Mouse (Mus musculus) liver, embryonic 15.5 days (tissue): ENCODE data around the gene Cercam. TPM values are rescaled to one million over a fixed set of nuclear protein-coding genes. Genes with fewer than 3 reads are reported as not detected.

Source experiments
- ATAC-seq: fragments of 200-750 bp; cut with Nextera tagmentation; 2 replicates; pipeline ENCODE4 v1.8.0; 2017; ENCODE audit warnings: moderate number of reproducible peaks, mild to moderate bottlenecking, moderate library complexity; ENCODE audit not compliant: insufficient read depth
- H3K27ac ChIP-seq: fragments of 300-500 bp; sonication (generic); replicated peaks from 2 replicates; pipeline ENCODE4 v1.5.1; 2015; ENCODE audit warnings: mild to moderate bottlenecking, inconsistent platforms
- H3K27me3 ChIP-seq: fragments of 300-500 bp; sonication (generic); 2 replicates; pipeline ENCODE4 v1.6.1; 2015; ENCODE audit warnings: mild to moderate bottlenecking, inconsistent platforms
- H3K36me3 ChIP-seq: fragments of 300-500 bp; sonication (generic); replicated peaks from 2 replicates; pipeline ENCODE4 v1.6.1; 2015; ENCODE audit warnings: moderate library complexity, mild to moderate bottlenecking, inconsistent platforms
- H3K4me1 ChIP-seq: fragments of 300-500 bp; sonication (generic); replicated peaks from 2 replicates; pipeline ENCODE4 v1.6.1; 2015; ENCODE audit warnings: inconsistent platforms
- H3K4me2 ChIP-seq: fragments of 300-500 bp; sonication (generic); 2 replicates; pipeline ENCODE4 v1.6.1; 2015; ENCODE audit warnings: moderate library complexity, mild to moderate bottlenecking, inconsistent platforms
- H3K4me3 ChIP-seq: fragments of 300-500 bp; sonication (generic); replicated peaks from 2 replicates; pipeline ENCODE4 v1.5.1; 2015; ENCODE audit warnings: mild to moderate bottlenecking, inconsistent platforms
- H3K9ac ChIP-seq: fragments of 300-500 bp; sonication (generic); 2 replicates; pipeline ENCODE4 v1.6.1; 2015; ENCODE audit warnings: moderate library complexity, mild to moderate bottlenecking, inconsistent platforms
- H3K9me3 ChIP-seq: fragments of 300-500 bp; sonication (generic); replicated peaks from 2 replicates; pipeline ENCODE4 v1.6.1; 2016; ENCODE audit warnings: inconsistent platforms
- WGBS: fragments of 180-500 bp; shearing (Covaris S2); methylation state at CpG from one replicate; pipeline ENCODE4 v1.1.7; 2015; ENCODE audit warnings: mixed read lengths; ENCODE audit not compliant: insufficient replicate concordance; 5-methylcytosine and 5-hydroxymethylcytosine counted together
- polyA plus RNA-seq: library from polyadenylated mRNA; unstranded; fragments of >200 nt; fragmentation: Nextera tagmentation; extraction: Ambion mirVana; gene quantifications from 2 replicates; pipeline ENCODE4 v1.2.1, GENCODE M21; 2015

Gene Cercam
- polyA plus RNA-seq, 1 experiment from 2014 or later: 36.1 TPM

DNA sequence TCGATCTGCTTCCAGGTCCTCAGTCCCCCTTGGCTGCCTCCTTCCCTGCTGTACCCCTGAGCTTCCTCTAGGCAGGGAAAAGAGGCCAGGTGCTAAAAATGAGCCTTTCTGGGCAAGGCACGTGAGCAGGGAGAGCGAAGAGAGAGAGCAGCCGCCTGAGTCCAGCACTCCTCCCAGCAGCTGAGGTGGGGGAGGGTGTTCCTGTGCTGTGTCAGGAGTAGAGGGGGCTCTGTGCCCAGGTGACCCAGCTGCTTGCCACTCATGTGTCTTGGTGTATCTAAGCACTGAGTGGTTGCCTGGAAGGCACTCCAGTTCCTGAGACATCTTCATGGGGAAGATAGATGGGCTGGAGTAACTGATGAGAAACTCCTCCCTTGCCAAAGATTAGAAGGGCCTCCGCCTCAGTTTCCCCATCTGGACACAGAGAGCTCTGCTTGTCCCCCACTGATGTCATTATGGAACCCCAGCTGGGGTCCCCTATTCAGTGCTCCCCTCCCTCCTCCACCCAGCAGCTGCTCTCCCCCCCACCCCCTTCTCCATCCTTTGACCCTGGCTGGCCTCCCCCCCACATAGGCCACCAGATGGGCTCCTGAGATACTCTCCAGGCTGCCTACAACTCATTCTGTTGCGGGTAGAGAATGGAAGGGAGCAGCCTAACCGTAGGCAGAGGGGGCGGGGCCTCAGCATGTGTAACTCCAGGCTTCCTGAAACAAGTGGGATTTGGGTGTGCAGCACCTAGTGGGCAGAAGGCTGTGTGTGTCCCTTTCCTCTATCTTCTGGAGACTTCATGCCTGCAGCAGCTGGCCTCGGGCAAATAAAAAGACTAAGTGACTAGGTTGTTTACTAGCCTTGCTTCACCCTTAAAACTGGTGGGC is 25.5 kb upstream of the Cercam start:
- no peak overlapping the region for H3K9ac ChIP-seq
- H3K4me3 ChIP-seq: no peak overlapping the region
- H3K36me3 ChIP-seq: peaks cover 41% of the 10 kb centered on the region
- peaks cover 6% of the 10 kb centered on the region; the same call in 1 of the 2 replicates for H3K4me1 ChIP-seq
- no peak for ATAC-seq
- no peaks in the 10 kb centered on the region for H3K9me3 ChIP-seq
- H3K27ac ChIP-seq: no peak overlapping the region
- WGBS: 67% methylated on average over 9 of the region's 9 CpGs
- no peak overlapping the region for H3K4me2 ChIP-seq
- peaks cover 53% of the 10 kb centered on the region for H3K27me3 ChIP-seq

DNA sequence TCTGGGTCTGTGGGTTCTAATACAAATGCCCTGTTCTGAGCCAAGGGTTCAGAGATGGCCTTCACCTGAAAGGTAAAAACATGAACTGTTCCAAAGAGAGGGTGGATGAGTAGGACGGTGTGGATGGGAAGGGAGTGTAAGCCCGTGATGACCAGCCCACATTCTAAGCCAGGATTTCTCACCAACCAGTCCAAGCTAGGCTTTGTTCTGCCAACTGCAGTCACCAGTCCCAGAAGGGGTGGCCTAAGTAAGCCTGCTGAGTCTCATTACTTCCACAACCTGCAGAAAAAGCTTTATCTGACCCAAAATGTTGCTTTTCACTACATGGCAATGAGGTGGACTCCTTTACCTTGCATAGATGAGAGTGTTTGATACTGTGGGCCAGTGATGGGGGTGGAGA is 24.8 kb upstream of the Cercam start:
- WGBS: 79% methylated on average over 2 of the region's 2 CpGs
- peaks cover 35% of the 10 kb centered on the region for H3K36me3 ChIP-seq
- H3K4me1 ChIP-seq: peaks cover 6% of the 10 kb centered on the region; the same call in 1 of the 2 replicates
- H3K27me3 ChIP-seq: peaks cover 60% of the 10 kb centered on the region
- no peak for ATAC-seq
- no peak overlapping the region for H3K9ac ChIP-seq
- H3K9me3 ChIP-seq: no peaks in the 10 kb centered on the region
- H3K4me2 ChIP-seq: no peak overlapping the region
- no peak overlapping the region for H3K27ac ChIP-seq
- no peak overlapping the region for H3K4me3 ChIP-seq

DNA sequence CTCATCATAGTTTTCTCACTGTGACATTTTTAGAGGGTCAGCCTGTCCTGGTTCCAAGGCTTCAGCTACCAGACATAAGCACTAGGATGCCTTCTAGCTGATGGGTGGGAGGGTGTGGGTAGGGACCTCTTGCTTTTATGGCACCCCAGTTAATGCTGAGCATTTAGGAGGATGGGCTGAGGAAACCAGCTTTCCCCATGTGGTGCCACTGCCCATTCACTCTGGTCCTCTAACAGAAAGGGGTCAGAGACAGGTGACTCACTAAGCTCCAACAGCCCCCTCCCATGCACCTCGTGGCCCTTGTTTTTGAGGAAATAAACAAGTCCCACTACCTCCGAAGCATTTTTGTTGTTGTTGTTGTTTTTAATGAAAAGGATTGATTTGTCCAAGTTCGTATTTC is 24.3 kb upstream of the Cercam start:
- Histone ChIP-seq H3K36me3 (peaks cover 35% of the 10 kb centered on the region), H3K27me3 (peaks cover 61% of the 10 kb centered on the region), H3K4me2 (no peak overlapping the region), H3K9me3 (no peaks in the 10 kb centered on the region), H3K27ac (no peak overlapping the region), H3K4me3 (no peak overlapping the region), H3K9ac (no peak overlapping the region), H3K4me1 (peaks cover 6% of the 10 kb centered on the region; the same call in 1 of the 2 replicates)
- 45% methylated on average over 3 of the region's 3 CpGs for WGBS
- ATAC-seq: no peak

DNA sequence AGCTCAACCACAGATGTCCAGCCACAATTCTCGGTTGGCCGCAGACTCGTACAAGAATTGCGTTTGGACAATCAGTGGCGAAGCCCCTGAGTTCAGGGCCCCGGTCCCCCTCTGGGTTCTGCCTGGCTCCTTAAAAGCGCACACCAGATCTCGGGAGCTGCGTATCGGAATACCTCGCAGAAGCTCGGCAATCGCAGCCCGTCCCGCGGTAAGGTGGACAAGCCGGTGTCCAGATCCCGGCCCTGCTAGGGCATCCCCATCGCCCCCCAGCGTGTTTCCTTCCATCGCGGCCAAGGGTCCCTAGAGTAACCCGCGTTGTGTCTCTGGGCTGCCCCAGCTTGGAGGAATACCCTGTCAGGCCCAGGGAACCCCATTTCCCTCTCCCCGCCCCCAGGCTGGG is 23.3 kb upstream of the Cercam start:
- 44% methylated on average over 25 of the region's 25 CpGs for WGBS
- Histone ChIP-seq H3K36me3 (peaks cover 35% of the 10 kb centered on the region), H3K4me2 (no peak overlapping the region), H3K4me3 (peak overlapping the region; percentile 8; the same call in 1 of the 2 replicates), H3K4me1 (peaks cover 6% of the 10 kb centered on the region; the same call in 1 of the 2 replicates), H3K27me3 (peaks cover 61% of the 10 kb centered on the region), H3K9ac (no peak overlapping the region), H3K9me3 (no peaks in the 10 kb centered on the region), H3K27ac (no peak overlapping the region)
- no peak for ATAC-seq

DNA sequence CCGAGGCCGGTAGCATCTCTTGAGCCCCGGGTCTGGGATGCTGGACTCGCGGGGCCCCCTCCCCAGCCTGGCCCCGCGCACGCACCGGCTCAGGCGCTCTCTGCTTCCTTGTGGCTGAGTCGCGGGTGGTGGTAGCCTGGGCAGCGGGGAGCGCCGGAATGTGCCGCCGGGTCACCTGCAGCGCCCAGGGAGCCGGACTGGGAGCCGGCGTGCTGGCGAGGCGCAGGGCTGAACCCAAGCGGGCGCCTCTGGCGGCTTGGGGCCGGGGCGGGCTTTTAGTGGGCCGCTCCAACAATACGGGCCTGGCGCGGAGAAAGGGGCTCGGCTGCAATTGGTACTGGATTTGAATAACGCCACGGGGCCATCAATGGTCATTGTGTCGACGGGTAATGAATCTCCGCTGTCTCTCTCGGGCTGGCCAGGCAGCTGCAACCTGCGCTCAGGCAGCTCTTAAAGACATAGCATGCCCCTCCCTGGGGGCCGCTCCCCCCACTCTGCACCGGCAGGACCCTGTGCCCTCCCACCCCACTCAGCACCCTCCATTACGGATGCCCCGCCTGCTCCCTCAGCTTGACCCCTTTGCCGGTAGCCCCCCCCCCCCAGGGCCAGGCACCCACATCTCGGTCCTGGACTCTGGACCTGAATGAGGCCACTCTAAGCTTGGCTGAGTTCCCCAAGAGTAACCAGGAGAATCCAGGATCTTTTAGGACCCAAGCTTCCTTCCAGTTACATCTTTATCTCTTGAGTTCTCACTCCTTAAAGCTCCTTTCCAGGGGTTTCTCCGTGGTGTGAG is 22.7 kb upstream of the Cercam start:
- Histone ChIP-seq H3K36me3 (peaks cover 33% of the 10 kb centered on the region), H3K4me2 (peak overlapping the region; percentile 5; the same call in 1 of the 2 replicates), H3K4me3 (peak overlapping the region; percentile 8; the same call in 1 of the 2 replicates), H3K27ac (no peak overlapping the region), H3K9me3 (no peaks in the 10 kb centered on the region), H3K4me1 (peaks cover 6% of the 10 kb centered on the region; the same call in 1 of the 2 replicates), H3K9ac (no peak overlapping the region), H3K27me3 (peaks cover 61% of the 10 kb centered on the region)
- 30% methylated on average over 47 of the region's 47 CpGs for WGBS
- ATAC-seq: no peak

DNA sequence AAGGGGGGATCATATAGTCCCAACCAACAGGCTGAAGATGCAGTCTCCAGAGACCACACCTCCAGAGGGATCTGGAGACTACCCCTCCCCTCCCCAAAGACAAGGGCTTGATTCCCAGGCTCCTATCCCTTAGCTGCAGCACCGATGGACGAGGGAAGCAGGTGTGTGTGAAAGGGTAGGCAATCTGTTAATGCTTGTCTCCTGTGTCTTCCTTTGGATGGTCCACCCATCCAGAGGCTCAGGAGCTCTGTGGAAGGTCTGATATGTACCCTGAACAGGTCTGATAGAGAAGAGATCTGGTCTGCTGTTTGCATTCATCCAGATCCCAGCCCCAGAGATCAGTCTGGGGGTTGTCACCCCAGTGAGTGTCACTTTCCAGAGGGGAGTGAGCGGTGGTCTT is 22.1 kb upstream of the Cercam start:
- Histone ChIP-seq H3K4me3 (no peak overlapping the region), H3K36me3 (peaks cover 26% of the 10 kb centered on the region), H3K27ac (no peak overlapping the region), H3K4me2 (no peak overlapping the region), H3K27me3 (peaks cover 61% of the 10 kb centered on the region), H3K9ac (no peak overlapping the region), H3K9me3 (no peaks in the 10 kb centered on the region), H3K4me1 (peaks cover 6% of the 10 kb centered on the region; the same call in 1 of the 2 replicates)
- 50% methylated on average over 3 of the region's 3 CpGs for WGBS
- no peak for ATAC-seq

DNA sequence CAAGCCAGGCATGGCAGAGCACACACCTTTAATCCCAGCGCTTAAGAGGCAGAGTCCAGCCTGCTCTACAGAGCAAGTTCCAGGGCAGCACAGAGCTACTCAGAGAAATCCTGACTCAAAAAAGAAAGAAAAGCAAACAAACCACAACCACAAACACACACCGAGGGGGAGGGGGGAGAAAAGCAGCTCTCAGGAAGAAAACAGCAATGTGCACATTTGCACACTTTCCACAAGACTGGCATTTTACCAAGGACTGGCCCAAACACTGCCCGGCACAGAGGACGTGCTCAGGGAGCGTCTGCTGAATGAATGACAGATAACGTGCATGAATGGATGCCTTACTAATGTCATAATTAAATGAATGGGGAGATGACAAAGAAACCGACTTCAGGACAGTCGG is 19.9 kb upstream of the Cercam start:
- WGBS: 54% methylated on average over 8 of the region's 8 CpGs
- Histone ChIP-seq H3K27me3 (peaks cover 51% of the 10 kb centered on the region), H3K4me1 (peaks cover 11% of the 10 kb centered on the region; the same call in 1 of the 2 replicates), H3K36me3 (0 out of 2 replicates have a peak, but pooled peaks cover 6% of the 10 kb centered on the region), H3K27ac (no peak overlapping the region), H3K9me3 (no peaks in the 10 kb centered on the region), H3K4me3 (no peak overlapping the region), H3K9ac (no peak overlapping the region), H3K4me2 (no peak overlapping the region)
- ATAC-seq: no peak

DNA sequence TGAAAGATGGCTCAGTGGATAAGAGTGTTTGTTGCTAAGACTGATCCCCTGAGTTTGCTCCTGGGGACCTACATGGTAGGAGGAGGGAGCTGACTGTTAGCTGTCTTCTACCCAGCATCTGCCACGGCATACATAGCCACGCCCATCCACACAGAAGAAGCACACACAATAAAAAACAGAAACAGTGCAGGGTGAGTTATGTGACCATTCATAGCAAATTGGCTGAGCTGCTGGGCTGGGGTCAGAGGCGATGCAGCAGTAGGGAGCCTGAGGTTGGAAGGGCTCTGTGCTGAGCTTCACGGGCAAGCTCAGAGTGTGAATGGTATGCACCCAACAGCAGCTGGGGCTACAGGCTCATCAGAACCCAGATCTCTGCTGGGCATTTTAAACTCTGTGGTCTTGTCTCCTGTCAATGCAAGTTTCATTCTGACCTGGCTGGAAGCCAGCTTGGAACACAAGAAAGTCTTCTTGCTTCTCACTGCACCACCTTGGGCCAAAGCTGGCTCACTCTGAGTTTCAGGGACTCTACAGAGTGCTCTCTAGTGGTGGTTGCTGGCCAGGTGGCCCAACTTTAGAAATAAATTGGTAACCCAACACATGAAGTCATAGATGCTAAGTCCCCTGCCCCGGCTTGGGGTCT is 19.0 kb upstream of the Cercam start:
- H3K9ac ChIP-seq: no peak overlapping the region
- peaks cover 45% of the 10 kb centered on the region for H3K27me3 ChIP-seq
- no peak for ATAC-seq
- H3K4me3 ChIP-seq: no peak overlapping the region
- no peaks in the 10 kb centered on the region for H3K36me3 ChIP-seq
- H3K4me2 ChIP-seq: no peak overlapping the region
- H3K9me3 ChIP-seq: no peaks in the 10 kb centered on the region
- 48% methylated on average over 5 of the region's 5 CpGs for WGBS
- H3K27ac ChIP-seq: no peak overlapping the region
- H3K4me1 ChIP-seq: peaks cover 11% of the 10 kb centered on the region; the same call in 1 of the 2 replicates

DNA sequence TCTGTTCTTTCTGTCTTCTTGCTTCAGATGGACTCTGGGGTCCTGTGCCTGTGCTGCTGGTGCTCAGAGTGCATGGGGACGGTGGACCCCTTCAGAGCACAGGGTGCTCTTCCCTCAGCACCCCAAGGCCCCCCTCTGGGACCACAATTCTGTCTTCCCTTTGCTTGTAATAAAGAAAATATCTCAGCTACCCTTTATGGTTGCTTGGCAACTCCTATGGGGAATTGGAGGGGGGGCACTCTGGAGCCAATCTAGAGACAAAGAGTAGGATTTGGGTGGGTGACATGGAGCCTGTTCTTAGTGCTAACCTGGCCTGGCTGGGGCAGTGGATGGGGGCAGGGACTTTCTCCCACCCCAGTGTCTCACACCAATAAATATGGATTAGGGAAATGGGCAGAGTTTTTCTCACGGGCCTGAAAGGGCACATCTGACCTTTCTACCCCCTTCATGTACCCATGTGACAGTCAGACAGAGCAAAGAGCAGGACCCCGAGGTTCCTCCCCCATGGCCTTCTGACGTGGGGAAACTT is 15.9 kb upstream of the Cercam start:
- no peak overlapping the region for H3K27ac ChIP-seq
- no peak overlapping the region for H3K9ac ChIP-seq
- 42% methylated on average over 4 of the region's 4 CpGs for WGBS
- peaks cover 30% of the 10 kb centered on the region for H3K27me3 ChIP-seq
- H3K9me3 ChIP-seq: no peaks in the 10 kb centered on the region
- H3K36me3 ChIP-seq: no peaks in the 10 kb centered on the region
- 0 out of 2 replicates have a peak, but pooled peaks cover 5% of the 10 kb centered on the region for H3K4me1 ChIP-seq
- ATAC-seq: no peak
- H3K4me2 ChIP-seq: no peak overlapping the region
- no peak overlapping the region for H3K4me3 ChIP-seq

DNA sequence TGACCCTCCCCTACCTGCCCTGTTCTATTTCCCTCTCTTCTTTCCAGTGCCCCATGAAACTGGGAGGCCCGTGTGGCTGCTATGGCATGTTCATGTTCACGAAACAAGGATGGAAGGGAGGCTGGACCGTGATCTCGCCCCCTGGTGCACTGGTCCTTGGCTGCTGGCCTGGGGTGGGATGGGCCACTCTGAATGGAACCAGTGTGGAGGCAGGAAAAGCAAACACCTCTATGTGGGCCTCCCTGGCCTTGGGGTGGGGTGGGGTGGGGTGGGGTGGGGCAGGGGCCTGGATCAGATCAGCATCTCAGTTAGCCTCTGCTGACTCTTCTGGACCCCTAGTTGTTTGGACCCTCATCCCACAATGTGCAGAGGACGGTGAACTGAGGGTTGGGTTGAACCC is 15.2 kb upstream of the Cercam start:
- ATAC-seq: no peak
- Histone ChIP-seq H3K27ac (no peak overlapping the region), H3K36me3 (no peaks in the 10 kb centered on the region), H3K9ac (no peak overlapping the region), H3K4me3 (no peak overlapping the region), H3K4me2 (no peak overlapping the region), H3K27me3 (peaks cover 23% of the 10 kb centered on the region), H3K4me1 (0 out of 2 replicates have a peak, but pooled peaks cover 5% of the 10 kb centered on the region), H3K9me3 (no peaks in the 10 kb centered on the region)
- 62% methylated on average over 5 of the region's 5 CpGs for WGBS
